Mouse (Mus musculus) ovary, adult 18-20 months (tissue): ENCODE results near the gene Smarca2.

Experiments used
- DNase-seq: peaks from one replicate; pipeline ENCODE4 v3.0.0; 2022; ENCODE audit warnings: low spot score, mixed read lengths

Smarca2 gene

DNA sequence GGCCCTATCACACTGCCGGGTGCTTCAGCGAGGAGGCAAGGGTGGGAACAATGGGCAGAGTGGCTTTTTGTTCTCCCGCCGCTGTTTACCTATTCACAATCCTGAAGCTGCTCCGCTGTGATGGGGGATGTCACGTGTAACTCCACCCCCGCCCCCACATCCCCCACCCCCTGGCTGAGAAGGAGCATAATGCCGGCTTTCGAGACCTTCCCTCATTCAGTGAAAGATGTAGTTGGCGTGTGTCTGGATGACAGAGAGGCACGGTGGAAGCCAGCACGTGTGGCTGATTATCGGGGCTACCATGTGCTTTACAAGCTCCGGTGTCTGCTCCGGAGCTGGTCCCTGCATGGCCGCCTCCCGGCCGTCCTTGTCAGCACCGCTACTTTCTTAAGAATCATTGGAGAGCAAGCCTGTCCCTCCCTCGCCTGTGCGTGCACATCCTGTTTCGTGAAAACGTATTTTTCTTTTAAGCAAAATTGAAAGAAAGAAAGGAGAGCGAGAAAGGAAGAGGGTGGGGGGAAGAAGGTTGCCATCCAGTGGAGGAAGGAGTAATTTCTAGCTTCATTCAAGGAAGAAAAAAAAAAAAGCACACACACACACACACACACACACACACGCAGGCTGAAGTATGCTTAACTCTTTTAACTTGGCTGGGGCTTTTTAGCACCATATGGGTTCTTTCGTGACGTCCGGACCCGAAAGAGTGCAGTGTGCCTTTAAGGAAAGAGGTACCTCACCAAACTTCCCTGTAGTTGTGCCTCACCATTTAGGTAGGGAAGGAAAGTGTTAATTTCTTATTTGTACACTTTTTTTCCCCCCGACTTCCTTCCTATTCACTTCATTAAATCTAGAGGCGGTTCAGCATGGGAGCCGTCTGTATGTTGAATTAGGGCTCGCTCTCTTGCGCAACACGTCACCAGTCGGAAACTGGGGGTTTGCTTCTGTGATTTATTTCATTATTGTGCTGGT lies 143.0 kb downstream of the Smarca2 start:
- DNase-seq, result peak; percentile 69

DNA sequence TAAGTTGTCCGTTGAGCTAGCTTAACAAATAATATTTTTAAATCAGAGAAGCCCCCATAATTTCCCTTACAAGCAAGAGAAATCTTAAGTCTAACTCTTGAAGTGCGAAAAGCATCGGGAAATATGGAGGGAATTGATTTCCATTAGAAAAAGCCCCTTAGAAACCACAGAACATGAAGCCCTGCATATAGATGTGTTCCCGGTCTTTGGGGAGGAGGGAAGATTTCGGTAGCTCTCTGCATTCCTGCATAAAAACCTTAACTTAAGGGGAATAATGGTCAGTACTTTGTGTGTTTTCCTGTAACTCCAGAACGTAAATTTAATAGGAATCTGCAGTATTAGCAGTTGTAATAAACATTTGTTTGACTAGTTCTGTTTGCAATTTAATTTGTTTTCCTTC lies 143.8 kb downstream of the Smarca2 start:
- DNase-seq, result no peak

DNA sequence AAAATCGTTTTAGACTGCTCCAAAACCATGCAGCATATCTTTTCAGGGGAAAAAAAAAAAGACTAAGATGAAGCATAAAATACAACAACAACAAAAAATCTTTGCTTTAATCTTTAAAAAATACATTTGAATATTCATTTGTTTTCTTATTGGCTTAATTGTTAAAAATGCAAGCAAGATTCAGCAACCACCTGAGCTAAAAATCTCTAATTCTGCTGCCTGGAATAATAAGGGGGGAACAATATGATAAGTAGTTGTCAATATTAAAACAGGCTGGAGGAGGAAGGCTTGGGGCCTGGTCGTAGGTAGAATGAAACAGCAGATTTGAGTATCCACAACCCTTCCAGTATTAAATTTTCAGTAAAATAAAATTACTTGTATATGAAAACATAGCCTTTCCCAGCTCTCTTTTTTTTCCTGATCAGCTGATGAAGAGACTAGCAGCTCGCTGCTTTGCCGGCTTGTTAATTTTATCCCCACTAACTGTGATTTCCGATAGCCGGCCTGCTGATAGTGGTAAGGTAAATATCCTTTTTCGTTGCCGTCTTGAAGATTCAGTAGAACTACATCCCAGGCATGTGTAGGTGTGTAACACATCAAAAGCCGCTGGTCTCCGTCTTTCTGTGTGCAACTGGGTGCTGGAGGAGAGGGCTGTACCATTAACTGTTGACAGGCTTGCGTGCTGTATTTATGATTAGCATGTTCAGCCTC lies 144.7 kb downstream of the Smarca2 start:
- DNase-seq, result no peak

GRCm38 (mm10) chr19:26752611-26753163 lies 147.8 kb downstream of the Smarca2 start:
- no peak for DNase-seq

DNA sequence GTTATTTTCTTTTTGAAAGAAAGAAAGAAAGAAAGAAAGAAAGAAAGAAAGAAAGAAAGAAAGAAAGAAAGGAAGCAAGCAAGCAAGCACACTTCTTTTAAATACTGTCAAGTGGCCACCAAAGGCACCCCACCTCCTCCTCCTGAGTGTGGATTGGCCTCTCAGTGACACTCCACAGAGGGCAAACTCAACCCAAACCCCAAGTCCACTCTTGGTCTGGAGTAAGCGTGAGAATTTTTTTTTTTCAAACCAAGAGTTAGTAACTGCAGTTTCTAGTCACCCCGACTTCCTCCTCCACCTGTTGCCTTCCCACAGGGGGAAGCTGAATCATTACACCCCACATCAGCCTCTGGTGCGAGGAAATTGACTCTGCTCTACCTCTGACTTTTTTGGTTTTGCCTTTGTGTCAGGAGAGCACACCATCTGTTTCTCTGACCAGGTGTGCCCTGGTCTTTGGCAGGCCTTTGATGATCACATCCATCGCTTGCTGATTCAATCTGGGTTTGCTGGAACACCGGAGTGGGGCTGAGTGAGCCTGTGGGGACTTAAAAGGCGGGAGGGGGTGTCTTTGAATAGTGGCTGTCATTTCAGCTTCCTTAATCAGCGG lies 148.5 kb downstream of the Smarca2 start:
- no peak for DNase-seq

GRCm38 (mm10) chr19:26754016-26754794 lies 149.4 kb downstream of the Smarca2 start:
- no peak for DNase-seq

- no peak for DNase-seq
Observed at GRCm38 (mm10) chr19:26755991-26756390, 151.1 kb downstream of the Smarca2 start.

GRCm38 (mm10) chr19:26756399-26756798 lies 151.5 kb downstream of the Smarca2 start:
- DNase-seq, result peak; percentile 53

DNA sequence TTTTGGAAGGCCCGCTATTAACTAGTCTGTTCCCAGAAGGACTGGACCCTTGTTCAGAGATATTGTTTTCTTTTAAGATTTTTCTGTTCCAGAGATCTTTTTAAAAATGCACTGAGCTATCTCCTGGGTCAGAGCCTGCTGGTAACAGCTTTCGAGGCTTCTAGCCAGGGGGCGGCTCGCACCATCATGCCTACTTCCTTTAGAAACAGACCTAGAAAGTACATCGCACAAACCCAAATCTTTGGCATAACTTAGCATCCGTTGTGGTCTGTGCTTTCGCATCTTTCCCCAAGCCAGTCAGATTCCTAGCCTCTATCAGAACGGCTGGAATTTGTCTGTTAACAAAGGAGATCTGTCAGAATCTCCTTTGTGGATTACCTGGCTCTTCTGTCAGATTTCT lies 153.3 kb downstream of the Smarca2 start:
- no peak for DNase-seq

DNA sequence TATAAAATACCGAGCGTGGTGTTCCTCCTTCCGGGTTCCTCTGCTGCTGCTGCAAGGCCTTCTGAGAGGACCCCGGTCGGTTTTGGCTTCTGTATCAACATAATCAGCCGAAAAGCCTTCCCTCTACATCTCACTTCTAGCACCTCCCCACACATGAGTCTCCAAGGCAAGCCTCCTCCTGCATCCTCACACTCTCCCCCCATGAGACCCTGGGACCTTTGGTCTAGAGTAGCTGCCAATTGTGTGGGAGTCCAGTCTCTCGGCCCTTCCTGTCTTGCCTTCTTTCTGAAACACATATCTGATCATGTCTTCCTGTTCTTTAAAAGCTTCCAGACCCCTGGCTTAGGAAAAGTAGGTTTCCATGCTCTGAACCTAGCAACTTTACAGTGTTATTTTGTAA lies 153.8 kb downstream of the Smarca2 start:
- no peak for DNase-seq

DNA sequence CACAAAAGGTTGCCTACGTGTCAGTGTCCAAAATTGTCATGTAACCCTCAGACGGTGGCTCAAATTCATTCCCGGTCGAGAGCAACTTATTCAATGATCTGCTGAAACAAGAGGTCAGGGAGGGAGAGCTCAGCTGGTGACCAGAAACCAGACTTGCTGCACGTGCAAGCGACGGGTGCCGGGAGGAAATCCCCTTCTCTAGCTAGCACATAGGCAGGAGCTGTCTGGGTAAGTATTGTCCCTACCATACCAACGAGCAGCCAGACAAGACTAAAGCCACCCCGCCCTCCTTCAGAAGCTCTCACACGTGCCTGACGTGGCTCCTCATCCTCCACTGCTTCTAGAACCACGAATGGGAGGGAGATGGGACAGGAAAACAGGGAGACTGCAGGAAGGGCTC lies 154.4 kb downstream of the Smarca2 start:
- DNase-seq, result no peak

GRCm38 (mm10) chr19:26761257-26761656 lies 156.4 kb downstream of the Smarca2 start:
- no peak for DNase-seq

DNA sequence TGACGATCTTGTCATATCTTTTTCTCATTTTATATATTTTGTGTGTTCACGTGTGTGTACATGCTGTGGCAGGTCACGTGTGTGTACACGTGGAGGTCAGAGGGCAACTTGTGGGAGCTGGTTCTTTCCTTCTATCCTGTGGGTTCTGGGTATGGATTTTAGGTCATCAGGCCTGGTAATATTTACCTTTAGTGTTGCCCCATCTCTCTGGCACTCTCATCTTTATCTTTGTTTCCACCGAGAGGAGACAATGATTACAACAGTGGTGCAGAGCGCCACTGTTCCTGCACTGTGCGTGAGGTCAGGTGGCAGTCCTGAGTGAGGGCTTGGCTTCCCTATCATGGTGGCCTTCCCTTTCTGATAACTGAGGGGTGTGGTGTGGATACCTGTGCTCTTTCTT lies 160.6 kb downstream of the Smarca2 start:
- no peak for DNase-seq

DNA sequence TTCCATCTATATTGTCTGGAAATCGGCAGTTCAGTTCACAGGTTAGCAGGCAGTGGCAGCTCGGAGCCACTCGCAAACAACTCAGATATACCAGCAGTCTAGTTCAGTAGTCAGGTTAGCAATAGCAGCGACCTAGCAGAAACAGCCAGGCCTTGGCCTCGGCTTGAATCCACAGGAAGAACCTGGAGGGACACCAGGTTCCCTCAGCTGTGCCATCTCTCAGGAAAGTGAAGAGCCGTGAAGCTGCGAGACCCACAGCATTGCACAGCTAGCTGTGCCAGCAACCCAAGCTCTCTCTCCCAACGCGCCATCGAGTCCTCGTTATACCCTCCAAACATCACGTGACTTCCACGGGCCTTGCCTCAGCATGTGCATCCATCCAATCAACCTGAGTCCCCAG lies 162.6 kb downstream of the Smarca2 start:
- no peak for DNase-seq

DNA sequence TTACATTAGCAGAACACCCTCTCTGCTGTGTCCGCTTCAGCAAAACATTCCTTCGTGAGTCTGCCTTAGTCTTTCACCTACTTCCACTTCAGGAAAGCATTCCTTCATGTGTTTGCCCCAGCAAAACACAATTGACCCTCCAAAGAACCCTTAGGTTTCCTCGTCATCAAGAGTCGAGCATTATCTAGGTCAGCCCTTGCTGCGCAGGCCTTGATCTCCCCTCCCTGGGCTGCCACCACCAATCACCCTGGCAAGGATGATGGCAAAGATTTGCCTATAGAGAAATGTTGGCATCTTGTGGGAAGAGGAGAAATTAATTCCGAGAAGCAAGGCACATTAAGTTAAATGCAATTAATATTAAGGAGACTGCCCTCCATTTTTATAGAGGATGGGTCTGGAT lies 163.1 kb downstream of the Smarca2 start:
- no peak for DNase-seq

DNA sequence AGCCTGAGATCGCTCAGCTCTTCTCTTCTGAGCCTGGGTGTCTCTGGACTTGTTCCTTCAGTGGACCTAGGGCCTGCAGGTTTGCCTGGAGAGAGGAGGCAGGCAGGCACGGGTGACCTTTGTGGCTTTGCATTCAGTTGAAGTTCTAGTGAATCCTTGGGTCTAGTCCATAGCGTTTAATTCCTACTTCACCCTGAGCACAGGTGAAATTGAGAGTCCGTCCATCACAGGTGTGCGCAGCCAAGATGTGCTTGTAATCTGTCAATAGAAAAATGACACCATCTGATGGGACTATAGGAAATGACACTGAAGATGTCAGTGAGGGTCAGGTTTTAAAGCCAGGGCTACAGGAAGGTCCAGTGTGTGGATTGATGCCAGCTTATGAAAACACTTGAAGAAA lies 164.0 kb downstream of the Smarca2 start:
- DNase-seq, result no peak

DNA sequence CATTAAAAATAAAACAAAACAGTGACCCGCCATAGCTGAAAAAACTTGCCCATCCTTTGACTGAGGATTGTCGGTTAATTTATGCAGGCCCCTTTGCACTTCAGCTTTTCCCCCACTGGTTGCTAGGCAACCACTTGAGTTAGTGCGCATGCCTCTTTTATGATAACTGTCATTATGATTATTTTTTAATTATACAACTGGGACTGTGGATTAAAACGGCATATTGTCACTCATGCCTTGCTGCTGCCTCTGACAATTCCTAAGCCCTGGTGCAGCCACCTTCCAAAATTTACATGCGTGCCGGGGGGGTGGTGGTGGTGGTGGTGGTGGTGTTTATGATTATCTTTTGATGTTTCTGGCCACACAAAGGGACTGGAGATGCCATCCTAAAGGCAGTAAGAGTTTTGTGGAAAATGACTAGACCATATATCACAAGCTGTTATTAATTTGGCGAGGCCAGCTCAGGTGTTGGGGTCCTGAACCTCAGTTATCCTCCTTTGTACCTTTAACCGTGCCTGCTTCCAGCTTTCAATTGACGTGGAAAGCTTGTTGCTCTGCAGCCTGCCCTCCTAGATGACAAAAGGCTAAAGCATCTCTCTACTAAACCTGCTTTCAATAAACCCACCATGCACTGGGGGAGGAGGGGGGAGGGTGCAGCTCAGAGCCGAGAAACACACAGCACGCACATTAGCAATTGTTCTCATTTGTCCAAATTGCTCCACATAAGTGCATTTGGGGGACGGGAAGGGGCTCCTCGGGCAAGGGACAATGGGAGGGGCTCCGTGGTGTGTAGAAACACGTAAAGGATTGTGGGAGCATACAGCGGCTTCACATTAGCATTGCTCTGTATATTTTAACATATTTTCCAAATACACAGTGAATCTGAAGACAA lies 165.0 kb downstream of the Smarca2 start:
- DNase-seq, result no peak

DNA sequence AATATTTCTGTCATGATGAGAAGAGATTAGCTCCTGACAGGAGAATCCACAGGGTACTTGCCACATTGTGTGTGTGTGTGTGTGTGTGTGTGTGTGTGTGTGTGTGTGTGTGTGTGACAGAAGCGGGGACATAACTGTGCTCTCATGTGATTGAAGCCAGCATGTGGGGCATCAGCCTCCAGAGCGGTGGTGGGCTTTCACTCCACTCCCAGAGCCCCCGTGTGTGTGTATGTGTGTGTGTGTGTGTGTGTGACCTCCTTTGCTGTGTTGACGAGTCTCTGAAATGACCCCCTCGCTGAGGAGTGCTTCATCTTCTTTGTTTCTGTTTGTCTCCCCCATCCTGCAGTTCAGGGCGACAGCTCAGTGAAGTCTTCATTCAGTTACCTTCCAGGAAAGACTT lies 165.7 kb downstream of the Smarca2 start:
- no peak for DNase-seq

DNA sequence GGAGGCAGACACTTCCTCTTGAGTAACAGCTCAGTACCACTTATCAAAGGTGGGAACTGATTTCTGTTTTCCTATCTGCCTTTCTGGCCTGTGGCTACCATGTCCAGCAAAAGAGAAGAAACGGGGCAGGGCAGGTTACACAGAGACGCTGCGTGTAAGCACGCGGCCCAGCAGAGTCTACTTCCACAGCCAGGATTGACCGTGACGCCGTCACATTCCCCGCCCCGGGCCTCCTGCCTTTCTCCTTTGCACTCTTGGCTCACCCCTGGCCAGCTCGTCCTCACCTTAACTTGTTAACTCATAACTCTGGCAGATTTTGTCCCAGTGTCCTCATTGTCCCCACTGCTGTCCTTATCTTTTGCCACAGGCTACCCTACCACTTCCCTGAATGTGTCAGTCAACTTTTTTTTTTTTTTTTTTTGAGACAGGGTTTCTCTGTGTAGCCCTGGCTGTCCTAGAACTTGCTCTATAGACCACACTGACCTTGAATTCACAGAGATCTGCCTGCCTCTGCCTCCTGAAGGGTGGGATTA lies 167.3 kb downstream of the Smarca2 start:
- DNase-seq, result no peak
